12 mouse cellular contexts compared by ENCODE assay signal in the genomic region with DNA sequence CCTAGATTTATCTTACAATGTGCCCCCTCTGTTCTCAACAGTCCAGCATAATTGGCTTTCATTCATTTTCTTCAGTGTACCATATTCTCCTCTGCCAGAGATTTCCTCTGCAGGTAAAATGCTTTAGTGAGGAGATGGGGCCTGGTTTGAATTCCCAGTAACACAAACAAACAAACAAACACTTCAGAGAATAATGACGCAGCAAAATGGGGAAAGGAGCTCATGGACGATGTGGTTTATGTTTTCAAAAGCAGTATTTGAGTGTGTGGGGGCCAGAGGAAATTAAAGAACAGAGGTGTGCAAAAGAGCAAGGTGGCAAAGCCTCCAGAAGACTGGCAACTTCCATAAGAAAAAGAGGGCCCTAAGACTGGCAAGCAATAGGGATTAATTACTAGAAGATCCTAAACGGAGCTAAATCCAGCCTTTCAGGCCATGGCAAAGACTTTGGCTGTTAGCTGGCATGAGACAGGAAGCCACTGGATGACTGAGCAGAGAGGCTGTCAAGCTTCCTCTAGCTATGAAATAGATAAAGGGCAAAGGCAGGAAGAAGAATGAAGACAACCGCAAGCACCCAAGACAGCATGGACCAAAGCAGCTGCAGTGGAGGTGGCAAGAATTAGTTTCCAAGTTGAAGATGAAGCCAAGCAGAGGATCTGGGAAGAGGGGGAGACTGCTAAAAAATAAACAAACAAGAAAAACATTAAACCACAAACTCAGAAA. TPM values are rescaled to one million over a fixed set of nuclear protein-coding genes. Genes with fewer than 3 reads are reported as not detected.
DNase-seq lines count a peak whose midpoint lies in the region; ATAC-seq and TF ChIP-seq lines count a peak whose summit lies in the region.
"Had no signal": no experiment of that assay in that cellular context is flagged by ENCODE, and none has a peak within 500 bp of the region (broad histone marks: within the 10 kb centered on the region; RNA-seq: fewer than 3 reads in every experiment).

No protein-coding gene starts in this region.

- H3K9ac ChIP-seq in liver, embryonic 12.5 days, result peak overlapping the region; percentile 18
- H3K9ac ChIP-seq: embryonic facial prominence, embryonic 15.5 days; lung, embryonic 14.5 days had no signal

- TF ChIP-seq POLR2A in olfactory bulb, adult 2 months (IDR thresholded peaks at IDR 0.05; ENCODE audit: insufficient read depth, low read depth, low read length), result no peak

- no peaks in the 10 kb centered on the region for H3K27me3 ChIP-seq in liver, embryonic 12.5 days (replicated peaks)
- H3K27me3 ChIP-seq: embryonic facial prominence, embryonic 15.5 days had no signal

- TF ChIP-seq CTCF in gastrocnemius, adult 2 months (IDR thresholded peaks at IDR 0.05), result no peak
- no peak for TF ChIP-seq CTCF in olfactory bulb, adult 2 months (IDR thresholded peaks at IDR 0.05; ENCODE audit: insufficient read depth, low read depth, low read length)

- ATAC-seq in liver, embryonic 12.5 days, result peak; percentile 73
- ATAC-seq: hindbrain, postnatal 0 days had no signal

- H3K4me2 ChIP-seq in liver, embryonic 12.5 days, result peak overlapping the region; percentile 43
- H3K4me2 ChIP-seq: embryonic facial prominence, embryonic 15.5 days; lung, embryonic 14.5 days had no signal

- DNase-seq in gastrocnemius, adult 2 months, result no peak
- DNase-seq in gastrocnemius, postnatal 14 days, result no peak
- peak; percentile 26 for DNase-seq in Muller cell, postnatal 12 days (ENCODE audit: inconsistent ontology term)
- DNase-seq in cerebellum, adult 9-10 months, result no peak
- DNase-seq in urinary bladder, adult 2 months (ENCODE audit: low spot score), result no peak
- no peak for DNase-seq in spleen, adult 12 weeks (ENCODE audit: low spot score)
- DNase-seq: gastrocnemius, postnatal 25 days; lung, embryonic 14.5 days had no signal

- no peak overlapping the region; the same call in 1 of the 2 replicates for H3K4me3 ChIP-seq in gastrocnemius, adult 2 months
- no peak overlapping the region for H3K4me3 ChIP-seq in liver, embryonic 12.5 days
- H3K4me3 ChIP-seq in olfactory bulb, adult 2 months (ENCODE audit: insufficient read depth, low read depth, low read length), result no peak overlapping the region
- H3K4me3 ChIP-seq: embryonic facial prominence, embryonic 15.5 days had no signal

- H3K4me1 ChIP-seq in liver, embryonic 12.5 days, result peaks cover 63% of the 10 kb centered on the region
- 0 out of 2 replicates have a peak, but pooled peaks cover 3% of the 10 kb centered on the region for H3K4me1 ChIP-seq in olfactory bulb, adult 2 months (ENCODE audit: control insufficient read depth, insufficient read depth, low read length)

- 17% methylated on average over 4 of the region's 4 CpGs for WGBS in liver, embryonic 12.5 days (ENCODE audit: insufficient replicate concordance)
- WGBS in olfactory bulb, adult 2 months, result 44% methylated on average over 4 of the region's 4 CpGs

- no peaks in the 10 kb centered on the region for H3K36me3 ChIP-seq in liver, embryonic 12.5 days
- H3K36me3 ChIP-seq: embryonic facial prominence, embryonic 15.5 days had no signal

- peak overlapping the region; percentile 67 for H3K27ac ChIP-seq in gastrocnemius, adult 2 months
- peak overlapping the region; percentile 81 for H3K27ac ChIP-seq in liver, embryonic 12.5 days
- 0 out of 2 replicates have a peak overlapping the region, but pooled peaks have one; percentile 53 for H3K27ac ChIP-seq in olfactory bulb, adult 2 months (ENCODE audit: insufficient read depth, low read depth, low read length)
- H3K27ac ChIP-seq: embryonic facial prominence, embryonic 15.5 days; hindbrain, postnatal 0 days had no signal

- intact Hi-C loops in gastrocnemius, adult 2 months (cut with DNase I), result no loop called here
- intact Hi-C loops in gastrocnemius, postnatal 14 days (cut with DNase I; ENCODE audit: low total_unique reads), result no loop called here

- no peaks in the 10 kb centered on the region for H3K9me3 ChIP-seq in liver, embryonic 12.5 days (replicated peaks)
- H3K9me3 ChIP-seq: embryonic facial prominence, embryonic 15.5 days had no signal

RNA-seq across cellular contexts. Expression of a gene that starts 37.8 kb away (rescaled TPM):
- 100 to 1,000 TPM in 1 of 2 experiments, 10 to 100 TPM in 1; 86.7 to 101 TPM for total RNA-seq in gastrocnemius, adult 2 months (2021)
- total RNA-seq in gastrocnemius, postnatal 14 days (2021), result 100 to 1,000 TPM in 1 of 2 experiments, 10 to 100 TPM in 1; 95.3 to 107 TPM
- polyA plus RNA-seq in liver, embryonic 12.5 days (2016; fragmentation: Nextera tagmentation; extraction: Ambion mirVana), result 114 and 122 TPM in 2 replicates
- not detected in 2 replicates for polyA plus RNA-seq in olfactory bulb, adult 2 months (2012; ENCODE audit: insufficient read depth, insufficient read length, low replicate concordance, missing spikeins)
- 91.4 and 106 TPM in 2 replicates for polyA plus RNA-seq in urinary bladder, adult 2 months (2012; rRNA removed)

RNA-seq across cellular contexts. Expression of a gene that starts 58.9 kb away (rescaled TPM):
- 1 to 10 TPM; 2.9 to 4.5 TPM for total RNA-seq in gastrocnemius, adult 2 months (2021)
- total RNA-seq in gastrocnemius, postnatal 14 days (2021), result 1 to 10 TPM; 5.7 to 8.8 TPM
- 0.33 and 0.37 TPM in 2 replicates for polyA plus RNA-seq in liver, embryonic 12.5 days (2016; fragmentation: Nextera tagmentation; extraction: Ambion mirVana)
- not detected in 2 replicates for polyA plus RNA-seq in olfactory bulb, adult 2 months (2012; ENCODE audit: insufficient read depth, insufficient read length, low replicate concordance, missing spikeins)
- polyA plus RNA-seq in urinary bladder, adult 2 months (2012; rRNA removed), result 19.8 and 27.1 TPM in 2 replicates
